Mouse (Mus musculus): ENCODE measurements at regions not wholly inside any gene's neighbourhood (a gene's known extent, or its start where the extent isn't known, plus 50 kb on each side); places are given as distances from the start of the nearest gene placed in this dataset.

DNA sequence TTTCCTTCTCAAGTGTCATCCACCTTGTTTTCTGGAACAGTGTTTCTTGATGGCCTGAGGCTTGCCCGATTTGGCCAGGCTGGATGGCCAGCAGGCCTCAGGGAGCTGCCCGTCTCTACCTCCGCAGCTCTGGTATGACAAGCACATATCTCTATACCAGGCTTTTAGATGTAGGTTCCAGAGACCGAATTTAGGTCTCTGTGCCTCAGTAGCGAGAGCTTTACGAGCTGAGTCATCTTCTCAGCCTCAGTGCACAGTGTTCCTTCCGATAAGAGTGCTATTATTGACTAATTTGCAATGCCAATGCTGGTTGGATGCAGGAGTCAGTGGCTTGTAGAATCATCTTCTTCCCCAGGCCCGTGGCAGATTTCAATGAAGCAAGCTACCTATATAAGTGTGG is 243.4 kb upstream of the Cxcr4 start:
- Histone ChIP-seq H3K27ac (no peak overlapping the region), H3K4me3 (no peak overlapping the region)
- no peak for DNase-seq
- TF ChIP-seq CTCF (IDR thresholded peaks at IDR 0.05), result no peak
- intact Hi-C loops (cut with DNase I), result loop anchor here (10.0 kb wide), 1 partner anchor 1011 kb away; no protein-coding TSS in a partner anchor

DNA sequence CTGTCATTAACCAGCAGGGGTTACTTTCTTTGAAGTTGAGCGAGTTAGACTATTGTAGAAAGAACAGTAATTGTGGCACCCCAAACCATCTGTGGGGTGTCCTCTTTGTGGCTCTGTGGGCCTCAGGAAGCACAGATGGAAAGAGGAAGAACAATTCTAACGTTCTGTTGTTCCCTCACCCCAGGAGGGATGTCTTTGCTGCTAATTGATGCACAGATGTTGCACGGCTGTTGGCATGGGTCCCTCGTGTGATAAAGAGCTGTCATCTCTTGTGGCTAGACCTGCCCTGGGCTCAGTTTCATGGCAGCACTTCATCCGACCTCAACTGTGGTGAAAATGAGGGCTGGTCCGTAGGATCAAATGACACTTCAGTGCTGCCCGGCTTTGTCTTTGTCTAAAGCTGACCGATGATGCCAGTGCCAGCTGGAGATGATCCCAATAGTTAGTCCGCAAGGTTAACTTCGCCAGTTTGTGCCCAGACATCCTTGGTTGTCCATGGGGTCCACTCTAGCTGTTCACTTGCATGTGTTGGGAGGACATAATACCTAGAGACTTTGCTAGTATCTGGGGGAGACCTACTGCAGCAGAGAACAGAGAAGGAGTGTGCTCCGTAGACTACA is 241.1 kb upstream of the Cxcr4 start:
- Histone ChIP-seq H3K27ac (no peak overlapping the region), H3K4me3 (no peak overlapping the region)
- TF ChIP-seq CTCF (IDR thresholded peaks at IDR 0.05), result no peak
- DNase-seq, result no peak
- intact Hi-C loops (cut with DNase I), result loop anchor here (10.0 kb wide), 1 partner anchor 1008 kb away; no protein-coding TSS in a partner anchor

DNA sequence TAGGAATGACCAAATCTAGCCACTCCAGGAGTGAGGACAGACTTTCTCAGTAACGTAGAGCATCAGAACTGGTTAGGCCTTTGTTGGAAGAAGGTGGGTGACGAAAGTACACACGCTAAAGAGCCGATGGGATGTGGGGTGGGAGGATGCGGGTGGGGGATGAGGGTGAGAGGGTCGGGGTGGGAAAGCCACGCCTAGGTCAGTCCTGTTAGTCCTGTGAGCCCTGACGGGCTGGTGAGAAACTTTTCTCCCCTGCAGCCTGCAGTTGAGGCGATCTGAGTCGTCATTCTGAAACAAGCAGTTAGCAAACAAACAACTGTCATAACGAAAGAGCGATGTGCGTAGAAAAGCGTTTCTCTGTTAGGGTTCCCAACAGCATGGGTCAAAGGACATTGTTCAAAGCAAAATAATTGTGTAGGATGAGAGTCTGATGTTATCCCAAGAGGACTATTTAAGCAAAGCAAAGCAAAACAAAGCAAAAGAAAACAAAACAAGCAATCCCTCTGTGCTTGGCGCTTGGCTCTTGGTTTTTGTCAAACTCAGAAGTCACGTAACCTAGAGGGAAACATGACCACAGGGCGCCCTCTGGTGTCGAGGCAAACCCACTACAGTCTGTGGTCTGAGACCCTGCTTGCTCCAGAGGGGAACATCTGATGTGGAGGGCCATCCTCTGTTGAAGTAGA is 240.2 kb upstream of the Cxcr4 start:
- TF ChIP-seq CTCF (IDR thresholded peaks at IDR 0.05), result peak; percentile 80
- H3K27ac ChIP-seq, result peak overlapping the region; percentile 66
- intact Hi-C loops (cut with DNase I), result loop anchor here (1.0 to 10.0 kb wide), 2 partner anchors 463 to 1008 kb away; no protein-coding TSS in a partner anchor
- peak; percentile 84 for DNase-seq
- H3K4me3 ChIP-seq, result peak overlapping the region; percentile 72

DNA sequence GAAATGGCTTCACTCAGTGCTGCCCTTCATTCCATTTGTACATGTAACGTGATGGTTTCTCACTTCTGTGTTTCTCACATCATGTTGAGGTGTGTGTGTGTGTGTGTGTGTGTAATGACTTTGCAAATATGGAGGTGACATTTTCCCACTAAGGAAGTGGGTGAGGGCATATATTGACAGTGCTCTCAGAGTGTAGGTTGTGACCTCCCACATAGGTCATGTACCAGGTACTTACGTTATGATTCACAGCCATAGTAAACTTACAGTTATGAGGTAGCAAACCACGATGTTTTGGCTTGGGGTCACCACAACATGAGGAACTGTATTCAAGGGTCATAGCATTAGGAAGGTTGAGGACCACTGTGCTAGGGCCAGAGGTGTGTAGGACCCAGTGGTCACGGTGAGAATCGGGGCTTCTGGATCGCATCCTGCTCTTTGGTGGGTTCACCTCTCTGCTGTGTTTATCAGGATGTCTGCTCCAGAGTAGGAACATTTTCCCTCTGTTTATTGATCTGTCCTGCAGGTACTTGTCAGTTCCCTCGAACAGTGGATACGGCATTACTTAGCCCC is 238.7 kb upstream of the Cxcr4 start:
- no peak for TF ChIP-seq CTCF (IDR thresholded peaks at IDR 0.05)
- intact Hi-C loops (cut with DNase I), result loop anchor here (10.0 kb wide), 1 partner anchor 1006 kb away; no protein-coding TSS in a partner anchor
- Histone ChIP-seq H3K27ac (no peak overlapping the region), H3K4me3 (no peak overlapping the region)
- DNase-seq, result no peak

GRCm38 (mm10) chr1:128829536-128829935 is 237.4 kb upstream of the Cxcr4 start:
- no peak for DNase-seq
- Histone ChIP-seq H3K27ac (no peak overlapping the region), H3K4me3 (no peak overlapping the region)
- intact Hi-C loops (cut with DNase I), result no loop called here
- no peak for TF ChIP-seq CTCF (IDR thresholded peaks at IDR 0.05)

DNA sequence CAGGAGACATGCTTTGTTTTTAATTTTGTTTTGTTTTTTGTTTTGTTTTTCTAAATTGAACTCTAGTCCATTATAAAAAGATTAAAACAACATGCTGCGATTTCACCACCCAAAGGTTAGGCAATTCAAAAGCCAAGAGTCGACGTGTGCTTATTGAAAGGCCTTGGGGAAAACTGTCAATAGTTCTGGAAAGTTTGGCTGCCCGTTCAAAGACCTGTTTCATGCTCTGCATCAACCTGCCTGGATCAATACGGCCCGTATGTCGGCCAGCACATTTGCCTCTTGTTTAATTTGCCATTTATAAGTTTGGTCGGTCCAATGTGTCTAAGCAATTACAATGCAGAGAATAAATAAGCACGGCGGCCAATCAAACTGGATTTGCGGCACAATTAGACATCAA is 234.3 kb upstream of the Cxcr4 start:
- no peak for TF ChIP-seq CTCF (IDR thresholded peaks at IDR 0.05)
- Histone ChIP-seq H3K4me3 (no peak overlapping the region), H3K27ac (no peak overlapping the region)
- intact Hi-C loops (cut with DNase I), result no loop called here
- DNase-seq, result no peak

- H3K27ac ChIP-seq, result no peak overlapping the region
- no peak for DNase-seq
- intact Hi-C loops (cut with DNase I), result loop anchor here (5.0 kb wide), 1 partner anchor 453 kb away; no protein-coding TSS in a partner anchor
- H3K4me3 ChIP-seq, result no peak overlapping the region
- no peak for TF ChIP-seq CTCF (IDR thresholded peaks at IDR 0.05)
These were observed 233.0 kb upstream of the Cxcr4 start for GRCm38 (mm10) chr1:128824916-128825683.

- Histone ChIP-seq H3K27ac (no peak overlapping the region), H3K4me3 (no peak overlapping the region)
- TF ChIP-seq CTCF (IDR thresholded peaks at IDR 0.05), result peak; percentile 91
- intact Hi-C loops (cut with DNase I), result loop anchor here (5.0 kb wide), 1 partner anchor 452 kb away; no protein-coding TSS in a partner anchor
- peak; percentile 74 for DNase-seq
These were observed 232.1 kb upstream of the Cxcr4 start for GRCm38 (mm10) chr1:128824235-128824634.

DNA sequence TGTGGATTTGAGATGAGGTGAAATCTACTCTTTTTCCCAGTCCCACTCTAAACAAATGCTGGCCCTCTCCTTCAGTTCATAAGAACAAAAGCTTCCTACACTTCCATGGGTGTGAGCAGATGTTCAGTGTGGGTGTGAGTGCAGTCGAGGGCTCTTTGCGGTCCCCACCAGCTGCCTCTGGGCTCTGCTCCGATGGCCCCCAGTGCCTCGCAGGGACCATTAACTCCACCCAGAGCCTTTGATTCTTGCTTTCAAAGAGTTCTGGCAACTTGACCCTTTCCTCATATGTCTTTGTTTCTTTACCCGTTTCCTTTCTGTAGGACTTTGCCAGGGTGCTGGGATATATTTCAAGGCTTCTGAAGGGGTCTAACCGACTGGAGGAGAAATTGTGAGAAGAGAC is 229.9 kb upstream of the Cxcr4 start:
- DNase-seq, result no peak
- Histone ChIP-seq H3K27ac (no peak overlapping the region), H3K4me3 (no peak overlapping the region)
- intact Hi-C loops (cut with DNase I), result loop anchor here (2.0 to 5.0 kb wide), 2 partner anchors 229 to 450 kb away; partner anchors contain the start of gene Cxcr4
- no peak for TF ChIP-seq CTCF (IDR thresholded peaks at IDR 0.05)

DNA sequence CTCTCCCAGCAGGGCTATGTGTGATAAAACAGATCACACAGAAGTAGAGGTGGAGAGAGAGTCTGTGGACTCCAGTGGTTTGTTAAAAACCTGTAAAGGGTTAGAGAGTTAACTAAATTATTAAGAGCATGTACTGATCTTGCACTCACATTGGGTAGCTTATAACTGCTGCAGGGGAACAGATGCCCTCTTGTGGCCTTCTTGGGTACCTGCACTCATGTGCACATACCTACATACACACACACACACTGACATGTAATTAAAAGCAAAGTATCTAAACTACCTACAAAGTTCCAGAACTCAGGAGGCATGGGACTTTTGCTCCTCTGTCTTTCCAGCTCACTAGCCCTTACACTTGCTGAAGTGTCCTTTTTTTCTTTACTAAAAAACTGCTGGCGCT is 228.4 kb upstream of the Cxcr4 start:
- intact Hi-C loops (cut with DNase I), result loop anchor here (5.0 kb wide), 1 partner anchor 448 kb away; no protein-coding TSS in a partner anchor
- no peak for TF ChIP-seq CTCF (IDR thresholded peaks at IDR 0.05)
- DNase-seq, result no peak
- Histone ChIP-seq H3K4me3 (no peak overlapping the region), H3K27ac (no peak overlapping the region)

GRCm38 (mm10) chr1:128819611-128820010 is 227.5 kb upstream of the Cxcr4 start:
- TF ChIP-seq CTCF (IDR thresholded peaks at IDR 0.05), result no peak
- no peak for DNase-seq
- intact Hi-C loops (cut with DNase I), result loop anchor here (5.0 kb wide), 1 partner anchor 447 kb away; no protein-coding TSS in a partner anchor
- Histone ChIP-seq H3K4me3 (no peak overlapping the region), H3K27ac (no peak overlapping the region)

GRCm38 (mm10) chr1:128813379-128813778 is 221.3 kb upstream of the Cxcr4 start:
- no peak for TF ChIP-seq CTCF (IDR thresholded peaks at IDR 0.05)
- no peak overlapping the region for H3K27ac ChIP-seq
- no peak overlapping the region for H3K4me3 ChIP-seq
- intact Hi-C loops (cut with DNase I), result no loop called here
- DNase-seq, result no peak
